Mouse (Mus musculus): ENCODE measurements around the gene Sln. TPM values are rescaled to one million over a fixed set of nuclear protein-coding genes. Genes with fewer than 3 reads are reported as not detected.

The Sln gene
- total RNA-seq, 1 experiment from 2014 or later = not detected

GRCm38 (mm10) chr9:53895827-53896226, 45.9 kb downstream of the Sln start:
- no peak for ATAC-seq (replicated peaks; ENCODE audit: insufficient number of reproducible peaks, low FRiP score, low TSS enrichment, poor library complexity, severe bottlenecking)

DNA sequence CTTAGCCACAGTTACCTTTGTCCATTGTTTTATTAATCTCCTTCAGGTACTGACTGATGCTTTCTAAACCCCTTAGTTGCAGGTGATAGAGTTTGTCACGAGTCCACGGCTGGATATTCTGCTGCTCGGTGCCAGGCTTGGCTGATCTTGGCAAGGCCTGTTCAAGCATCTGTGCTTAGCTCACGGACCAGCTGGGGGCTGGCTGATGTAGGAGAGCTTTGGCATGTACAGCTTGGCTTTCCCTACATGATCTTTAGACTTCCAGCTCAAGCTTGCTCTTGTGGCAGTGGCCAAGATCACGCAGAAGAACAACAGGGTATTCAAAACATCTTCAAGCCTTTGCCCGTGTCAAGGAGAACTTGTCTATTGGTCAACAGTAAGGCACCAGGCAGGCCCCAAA, 49.9 kb downstream of the Sln start:
- ATAC-seq (replicated peaks; ENCODE audit: insufficient number of reproducible peaks, low FRiP score, low TSS enrichment, poor library complexity, severe bottlenecking) = no peak

- ATAC-seq (replicated peaks; ENCODE audit: insufficient number of reproducible peaks, low FRiP score, low TSS enrichment, poor library complexity, severe bottlenecking) = no peak
Measured at GRCm38 (mm10) chr9:53903215-53903842, 53.4 kb downstream of the Sln start.

Other genes with a start within 250 kb of the Sln start
- 21.0 to 31.0 TPM (median 28.5 TPM) in 3 replicates for gene Acat1, start 239.8 kb upstream of the Sln start, total RNA-seq (2017)
- gene Cul5, start 180.2 kb upstream of the Sln start, total RNA-seq (2017) = 42.6 to 51.6 TPM (median 49.2 TPM) in 3 replicates
- gene Rab39, start 143.9 kb upstream of the Sln start, total RNA-seq (2017) = 5.1 to 9.4 TPM (median 8.1 TPM) in 3 replicates
- gene Slc35f2, start 78.6 kb upstream of the Sln start, total RNA-seq (2017) = 0.57 to 2.5 TPM (median 0.64 TPM) in 3 replicates
- not detected in 3 replicates for gene Elmod1, start 125.1 kb downstream of the Sln start, total RNA-seq (2017)
- gene Tnfaip8l3, start 218.2 kb downstream of the Sln start, total RNA-seq (2017) = not detected in 3 replicates

Data from monocyte, adult 5-6 weeks (primary cell).